Mouse (Mus musculus): ENCODE results near the gene Ecm1.

The Ecm1 gene

DNA sequence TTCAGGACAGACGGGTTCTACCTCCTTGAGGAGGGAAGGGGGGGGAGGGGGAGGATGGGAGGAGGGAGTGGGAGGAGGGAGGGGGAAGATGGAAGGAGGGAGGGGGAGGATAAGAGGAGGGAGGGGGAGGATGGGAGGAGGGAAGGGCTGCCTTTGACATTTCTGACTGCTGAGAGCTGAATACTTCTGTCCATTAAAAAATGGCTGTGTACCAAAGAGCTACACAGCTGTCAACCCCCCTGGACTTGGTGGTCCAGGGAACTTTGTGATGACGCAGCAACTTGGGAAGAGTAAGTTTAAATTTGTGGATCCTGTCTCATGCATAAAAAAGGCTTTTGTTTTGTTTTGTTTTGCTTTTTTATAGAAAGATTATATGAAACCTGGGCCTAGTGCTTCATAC lies 49.4 kb downstream of the Ecm1 start:
- in situ Hi-C loops (cut with MboI, MseI), result no loop called here

GRCm38 (mm10) chr3:95689171-95689915 lies 50.0 kb downstream of the Ecm1 start:
- in situ Hi-C loops (cut with MboI, MseI), result no loop called here

DNA sequence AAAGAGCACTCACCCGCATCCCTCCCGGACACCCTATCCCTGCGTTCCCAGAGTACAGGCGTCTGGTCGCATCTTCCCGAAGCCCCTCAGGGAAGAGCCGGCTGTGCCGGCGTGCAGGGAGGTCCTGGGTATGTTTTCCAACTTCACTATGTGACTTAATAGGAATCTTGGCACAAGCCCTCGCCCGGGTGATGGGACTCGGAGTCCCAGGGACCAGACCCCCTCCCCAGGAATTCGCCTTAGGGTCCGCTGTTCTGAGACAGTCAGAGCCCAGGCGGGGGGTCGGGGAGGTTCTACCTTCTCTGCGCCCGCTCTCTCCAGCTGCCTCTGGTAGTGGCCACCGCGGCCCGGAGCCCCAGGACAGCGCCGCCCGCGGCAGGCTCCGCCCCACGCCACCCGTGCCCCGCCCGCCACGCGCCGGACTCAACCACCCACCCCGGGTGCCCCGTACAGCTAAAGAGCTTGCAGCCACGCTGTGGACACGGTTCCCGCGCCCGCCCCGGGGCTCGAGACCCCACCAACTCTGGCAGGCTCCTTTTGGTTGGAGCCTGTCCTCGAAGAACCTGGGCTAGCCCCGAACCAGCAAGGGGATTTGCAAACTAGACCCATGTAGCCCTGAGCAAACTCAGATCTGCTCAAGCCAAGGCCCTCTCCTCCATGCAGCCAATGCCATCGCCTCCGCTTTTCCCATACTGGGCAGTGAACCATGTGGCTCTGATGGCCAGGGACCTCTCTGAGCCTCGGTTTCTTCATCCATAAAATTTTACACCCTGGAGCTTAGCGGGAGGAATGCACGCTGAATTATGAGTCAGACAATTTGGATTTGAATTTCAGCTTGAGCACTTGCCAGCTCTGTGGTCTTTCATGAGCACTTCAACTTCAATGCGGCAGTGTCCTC lies 51.6 kb downstream of the Ecm1 start, which contains the start of gene Adamtsl4:
TSS of gene Adamtsl4 (minus strand) at position 394 of the 898 bp plus-strand sequence.
- in situ Hi-C loops (cut with MboI, MseI), result no loop called here

- in situ Hi-C loops (cut with MboI, MseI), result no loop called here
Measured at GRCm38 (mm10) chr3:95687168-95687523, 52.2 kb downstream of the Ecm1 start.

DNA sequence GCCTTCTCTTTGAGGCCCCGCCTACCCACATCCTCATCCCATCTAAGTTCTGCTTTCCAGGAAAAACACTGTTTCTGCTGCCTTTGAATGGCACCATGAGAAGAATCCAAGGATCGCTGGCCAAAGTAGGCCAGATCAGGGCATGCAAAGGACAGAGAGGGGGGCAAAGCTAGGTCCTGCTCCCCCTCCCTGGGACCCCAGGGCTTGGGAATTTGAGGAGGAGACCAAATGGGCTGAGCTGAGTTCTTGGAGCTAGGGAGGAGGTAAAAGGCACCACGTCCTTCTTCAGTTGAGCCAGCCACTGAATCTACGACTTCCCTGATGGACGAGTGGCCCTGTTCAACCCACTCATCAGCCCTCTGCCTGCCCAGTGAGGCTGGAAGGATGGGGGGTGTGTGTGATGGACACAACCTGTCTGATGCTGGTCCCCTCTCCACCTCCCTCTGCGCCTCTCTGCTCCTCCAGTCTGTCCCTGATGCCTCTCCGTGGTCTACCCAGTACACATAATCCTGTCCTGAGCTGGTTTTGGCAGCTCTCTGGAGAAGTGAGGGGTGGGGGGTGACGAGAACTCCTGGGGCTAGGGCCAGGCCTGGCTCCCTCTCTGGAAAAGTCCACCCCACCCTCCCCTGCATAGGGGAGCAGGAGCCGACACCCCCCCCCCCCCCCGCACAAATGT lies 52.7 kb downstream of the Ecm1 start:
- in situ Hi-C loops (cut with MboI, MseI), result no loop called here

GRCm38 (mm10) chr3:95685701-95686100 lies 53.7 kb downstream of the Ecm1 start:
- in situ Hi-C loops (cut with MboI, MseI), result no loop called here

DNA sequence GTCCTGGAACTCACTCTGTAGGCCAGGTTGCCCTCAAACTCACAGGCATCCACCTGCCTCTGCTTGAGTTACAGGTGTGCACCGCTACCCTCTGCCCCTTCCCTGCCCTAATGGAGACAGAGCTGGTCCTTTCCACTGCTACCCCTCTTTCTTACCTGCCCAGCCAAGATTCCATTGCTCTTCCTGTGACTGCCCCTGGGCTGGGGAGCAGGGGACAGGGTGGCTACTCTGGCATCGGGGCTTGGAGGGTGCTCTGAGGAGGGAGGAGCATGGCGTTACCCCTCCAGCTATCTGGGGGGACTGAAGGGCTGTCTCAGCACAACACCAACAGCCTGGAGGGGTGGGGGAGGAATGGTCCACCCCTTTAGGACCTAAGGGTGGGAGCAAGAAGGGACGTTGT lies 54.1 kb downstream of the Ecm1 start:
- in situ Hi-C loops (cut with MboI, MseI), result no loop called here

GRCm38 (mm10) chr3:95684846-95685245 lies 54.5 kb downstream of the Ecm1 start:
- in situ Hi-C loops (cut with MboI, MseI), result no loop called here
